Mouse (Mus musculus) heart, postnatal 0 days (tissue): ENCODE data around the gene Uqcr10.

Experiments
- CTCF ChIP-seq: IDR thresholded peaks from 2 replicates; pipeline ENCODE4 v1.5.1; 2016; ENCODE audit warnings: antibody characterized with exemption, control low read depth, low read depth
- EP300 ChIP-seq: IDR thresholded peaks from 2 replicates; pipeline ENCODE4 v1.6.1; 2016; ENCODE audit warnings: antibody characterized with exemption, low read depth

GRCm38 (mm10) chr11:4744691-4745090, 40.5 kb upstream of the Uqcr10 start:
- no peak for TF ChIP-seq CTCF
- TF ChIP-seq EP300: no peak
